Mouse (Mus musculus): ENCODE results near the gene Cspg4. TPM values are rescaled to one million over a fixed set of nuclear protein-coding genes. Genes with fewer than 3 reads are reported as not detected.

The Cspg4 gene
- total RNA-seq, 2 experiments from 2014 or later, result 44.4 to 46.1 TPM

GRCm38 (mm10) chr9:56862863-56863262, 2.0 kb upstream of the Cspg4 start:
- no peak for DNase-seq (ENCODE audit: low spot score in 2 of 2)

GRCm38 (mm10) chr9:56864216-56864729, 560 bp upstream of the Cspg4 start, which contains the start of gene Odf3l1:
Gene Odf3l1 (minus strand): TSS chr9:56864679.
- peak in 1 of 2 experiments; percentile 63 for DNase-seq (ENCODE audit: low spot score in 2 of 2)

GRCm38 (mm10) chr9:56865673-56866400, 1.0 kb downstream of the Cspg4 start:
- no peak for DNase-seq (ENCODE audit: low spot score in 2 of 2)

- DNase-seq (ENCODE audit: low spot score in 2 of 2), result no peak
Observed at GRCm38 (mm10) chr9:56866430-56866829, 1.6 kb downstream of the Cspg4 start.

- DNase-seq (ENCODE audit: low spot score in 2 of 2), result peak in 1 of 2 experiments; percentile 64
Observed at GRCm38 (mm10) chr9:56868292-56868691, 3.5 kb downstream of the Cspg4 start.

GRCm38 (mm10) chr9:56869552-56869951, 4.7 kb downstream of the Cspg4 start:
- DNase-seq (ENCODE audit: low spot score in 2 of 2), result no peak

- DNase-seq (ENCODE audit: low spot score in 2 of 2), result no peak
Observed at GRCm38 (mm10) chr9:56870778-56871177, 5.9 kb downstream of the Cspg4 start.

GRCm38 (mm10) chr9:56871191-56871590, 6.4 kb downstream of the Cspg4 start:
- DNase-seq (ENCODE audit: low spot score in 2 of 2), result peak in 1 of 2 experiments; percentile 63

- no peak for DNase-seq (ENCODE audit: low spot score in 2 of 2)
Observed at GRCm38 (mm10) chr9:56872105-56872903, 7.5 kb downstream of the Cspg4 start.

GRCm38 (mm10) chr9:56873097-56873496, 8.3 kb downstream of the Cspg4 start:
- DNase-seq (ENCODE audit: low spot score in 2 of 2), result no peak

GRCm38 (mm10) chr9:56876784-56877183, 12.0 kb downstream of the Cspg4 start:
- DNase-seq (ENCODE audit: low spot score in 2 of 2), result peak in 1 of 2 experiments; percentile 62

GRCm38 (mm10) chr9:56877284-56877683, 12.5 kb downstream of the Cspg4 start:
- DNase-seq (ENCODE audit: low spot score in 2 of 2), result no peak

- no peak for DNase-seq (ENCODE audit: low spot score in 2 of 2)
Observed at GRCm38 (mm10) chr9:56880790-56881189, 16.0 kb downstream of the Cspg4 start.

- no peak for DNase-seq (ENCODE audit: low spot score in 2 of 2)
Observed at GRCm38 (mm10) chr9:56881539-56882082, 16.8 kb downstream of the Cspg4 start.

- DNase-seq (ENCODE audit: low spot score in 2 of 2), result no peak
Observed at GRCm38 (mm10) chr9:56882283-56882682, 17.4 kb downstream of the Cspg4 start.

GRCm38 (mm10) chr9:56882818-56883217, 18.0 kb downstream of the Cspg4 start:
- DNase-seq (ENCODE audit: low spot score in 2 of 2), result peak in 1 of 2 experiments; percentile 73

GRCm38 (mm10) chr9:56883470-56883869, 18.6 kb downstream of the Cspg4 start:
- DNase-seq (ENCODE audit: low spot score in 2 of 2), result no peak

GRCm38 (mm10) chr9:56884328-56884727, 19.5 kb downstream of the Cspg4 start:
- DNase-seq (ENCODE audit: low spot score in 2 of 2), result no peak

- DNase-seq (ENCODE audit: low spot score in 2 of 2), result peak in 1 of 2 experiments; percentile 52
Observed at GRCm38 (mm10) chr9:56886113-56886512, 21.3 kb downstream of the Cspg4 start.

- DNase-seq (ENCODE audit: low spot score in 2 of 2), result no peak
Observed at GRCm38 (mm10) chr9:56886601-56887000, 21.8 kb downstream of the Cspg4 start.

GRCm38 (mm10) chr9:56887581-56887980, 22.7 kb downstream of the Cspg4 start:
- DNase-seq (ENCODE audit: low spot score in 2 of 2), result no peak

- DNase-seq (ENCODE audit: low spot score in 2 of 2), result peak in 1 of 2 experiments; percentile 74
Observed at GRCm38 (mm10) chr9:56889817-56890216, 25.0 kb downstream of the Cspg4 start.
